Mouse (Mus musculus) stomach, embryonic 14.5 days (tissue): ENCODE measurements around the gene Smarcd2. TPM values are rescaled to one million over a fixed set of nuclear protein-coding genes. Genes with fewer than 3 reads are reported as not detected.

Source experiments
- ATAC-seq: fragments of 200-750 bp; cut with Nextera tagmentation; 2 replicates; pipeline ENCODE4 v1.8.0; 2017; ENCODE audit warnings: low read depth, moderate TSS enrichment; ENCODE audit not compliant: insufficient number of reproducible peaks, insufficient read depth, low FRiP score
- H3K27ac ChIP-seq: fragments of 300-500 bp; sonication (generic); 2 replicates; pipeline ENCODE4 v1.5.1; 2014; ENCODE audit warnings: mild to moderate bottlenecking, low read length, moderate library complexity, mixed read lengths
- H3K27me3 ChIP-seq: fragments of 300-500 bp; sonication (generic); 2 replicates; pipeline ENCODE4 v1.6.1; 2014; ENCODE audit warnings: low read length, control low read depth, mixed read lengths; ENCODE audit not compliant: control insufficient read depth, insufficient read depth
- H3K36me3 ChIP-seq: fragments of 300-500 bp; sonication (generic); 2 replicates; pipeline ENCODE4 v1.6.1; 2014; ENCODE audit warnings: mild to moderate bottlenecking, control low read depth, low read length, moderate library complexity, mixed read lengths; ENCODE audit not compliant: control insufficient read depth, insufficient read depth
- H3K4me1 ChIP-seq: fragments of 300-500 bp; sonication (generic); 2 replicates; pipeline ENCODE4 v1.6.1; 2014; ENCODE audit warnings: low read length, control low read depth, mixed read lengths; ENCODE audit not compliant: control insufficient read depth, insufficient read depth
- H3K4me2 ChIP-seq: fragments of 300-500 bp; sonication (generic); replicated peaks from 2 replicates; pipeline ENCODE4 v1.6.1; 2014; ENCODE audit warnings: low read depth, low read length, control low read depth
- H3K4me3 ChIP-seq: fragments of 300-500 bp; sonication (generic); 2 replicates; pipeline ENCODE4 v1.5.1; 2014; ENCODE audit warnings: low read depth, low read length, control low read depth
- H3K9ac ChIP-seq: fragments of 300-500 bp; sonication (generic); replicated peaks from 2 replicates; pipeline ENCODE4 v1.6.1; 2014; ENCODE audit warnings: low read depth, mild to moderate bottlenecking, control low read depth, low read length, moderate library complexity, mixed read lengths
- H3K9me3 ChIP-seq: fragments of 300-500 bp; sonication (generic); 2 replicates; pipeline ENCODE4 v1.6.1; 2016; ENCODE audit warnings: low read depth, low read length, control low read depth; ENCODE audit not compliant: control insufficient read depth
- WGBS: fragments of 180-500 bp; shearing (Covaris S2); extraction: QIAGEN DNeasy Blood & Tissue Kit; methylation state at CpG from one replicate; pipeline ENCODE4 v1.1.7; 2014; 5-methylcytosine and 5-hydroxymethylcytosine counted together
- polyA plus RNA-seq: library from polyadenylated mRNA; unstranded; fragments of >200 nt; fragmentation: Nextera tagmentation; extraction: Ambion mirVana; gene quantifications from 2 replicates; pipeline ENCODE4 v1.2.1, GENCODE M21; 2014

Smarcd2 gene
- polyA plus RNA-seq, 1 experiment from 2014 or later = 82.8 TPM

GRCm38 (mm10) chr11:106307432-106307831 lies 34.7 kb upstream of the Smarcd2 start:
- WGBS = 62% methylated on average over 5 of the region's 5 CpGs
- H3K36me3 ChIP-seq = no peaks in the 10 kb centered on the region
- no peak overlapping the region for H3K4me2 ChIP-seq
- H3K9me3 ChIP-seq = no peaks in the 10 kb centered on the region
- H3K27me3 ChIP-seq = no peaks in the 10 kb centered on the region
- no peak overlapping the region for H3K9ac ChIP-seq
- no peak for ATAC-seq
- no peaks in the 10 kb centered on the region for H3K4me1 ChIP-seq
- H3K27ac ChIP-seq = no peak overlapping the region
- H3K4me3 ChIP-seq = no peak overlapping the region

- ATAC-seq = no peak
- Histone ChIP-seq H3K27ac (no peak overlapping the region), H3K4me2 (no peak overlapping the region), H3K9me3 (no peaks in the 10 kb centered on the region), H3K9ac (no peak overlapping the region), H3K4me1 (no peaks in the 10 kb centered on the region), H3K27me3 (no peaks in the 10 kb centered on the region), H3K36me3 (no peaks in the 10 kb centered on the region), H3K4me3 (no peak overlapping the region)
- 85% methylated on average over 9 of the region's 9 CpGs for WGBS
Measured at GRCm38 (mm10) chr11:106306758-106307157, 34.0 kb upstream of the Smarcd2 start.

- no peak for ATAC-seq
- H3K4me1 ChIP-seq = no peaks in the 10 kb centered on the region
- H3K27ac ChIP-seq = no peak overlapping the region
- no peak overlapping the region for H3K4me3 ChIP-seq
- H3K9me3 ChIP-seq = no peaks in the 10 kb centered on the region
- no peaks in the 10 kb centered on the region for H3K27me3 ChIP-seq
- no peak overlapping the region for H3K4me2 ChIP-seq
- WGBS = 81% methylated on average over 3 of the region's 3 CpGs
- no peaks in the 10 kb centered on the region for H3K36me3 ChIP-seq
- H3K9ac ChIP-seq = no peak overlapping the region
Measured at GRCm38 (mm10) chr11:106306065-106306385, 33.3 kb upstream of the Smarcd2 start.

GRCm38 (mm10) chr11:106305348-106306064 lies 32.7 kb upstream of the Smarcd2 start:
- H3K27ac ChIP-seq = no peak overlapping the region
- WGBS = 73% methylated on average over 10 of the region's 10 CpGs

GRCm38 (mm10) chr11:106302634-106303033 lies 29.9 kb upstream of the Smarcd2 start:
- no peak overlapping the region for H3K4me3 ChIP-seq
- no peak overlapping the region for H3K27ac ChIP-seq
- H3K4me1 ChIP-seq = no peaks in the 10 kb centered on the region
- H3K36me3 ChIP-seq = no peaks in the 10 kb centered on the region
- no peaks in the 10 kb centered on the region for H3K27me3 ChIP-seq
- no peak overlapping the region for H3K4me2 ChIP-seq
- H3K9me3 ChIP-seq = no peaks in the 10 kb centered on the region
- H3K9ac ChIP-seq = no peak overlapping the region
- no peak; the same call in 1 of the 2 replicates for ATAC-seq
- WGBS = 8% methylated on average over 2 of the region's 2 CpGs

More at GRCm38 (mm10) chr11:106305348-106306064, 32.7 kb upstream of the Smarcd2 start:
- no peak for ATAC-seq
- H3K4me3 ChIP-seq = no peak overlapping the region
- no peaks in the 10 kb centered on the region for H3K27me3 ChIP-seq
- no peaks in the 10 kb centered on the region for H3K9me3 ChIP-seq
- H3K4me1 ChIP-seq = no peaks in the 10 kb centered on the region
- H3K4me2 ChIP-seq = no peak overlapping the region
- no peak overlapping the region for H3K9ac ChIP-seq
- H3K36me3 ChIP-seq = no peaks in the 10 kb centered on the region

GRCm38 (mm10) chr11:106301765-106302164 lies 29.0 kb upstream of the Smarcd2 start, which contains the start of gene Gh:
TSS of gene Gh (minus strand) at chr11:106301865.
- no peaks in the 10 kb centered on the region for H3K27me3 ChIP-seq
- no peak within 1 kb of the TSS for H3K9ac ChIP-seq
- H3K36me3 ChIP-seq = no peaks in the 10 kb centered on the region
- no peaks in the 10 kb centered on the region for H3K4me1 ChIP-seq
- H3K4me3 ChIP-seq = no peak within 1 kb of the TSS
- no peak for ATAC-seq
- no peaks in the 10 kb centered on the region for H3K9me3 ChIP-seq
- no peak within 1 kb of the TSS for H3K27ac ChIP-seq
- H3K4me2 ChIP-seq = no peak within 1 kb of the TSS
- 79% methylated on average over 9 of the region's 9 CpGs for WGBS

- no peak overlapping the region for H3K27ac ChIP-seq
- no peak overlapping the region for H3K4me3 ChIP-seq
- H3K9me3 ChIP-seq = no peaks in the 10 kb centered on the region
- H3K4me1 ChIP-seq = no peaks in the 10 kb centered on the region
- H3K27me3 ChIP-seq = no peaks in the 10 kb centered on the region
- no peaks in the 10 kb centered on the region for H3K36me3 ChIP-seq
- no peak for ATAC-seq
- H3K4me2 ChIP-seq = no peak overlapping the region
- 86% methylated on average over 2 of the region's 2 CpGs for WGBS
- H3K9ac ChIP-seq = no peak overlapping the region
Measured at GRCm38 (mm10) chr11:106291861-106292260, 19.1 kb upstream of the Smarcd2 start.

GRCm38 (mm10) chr11:106290376-106290775 lies 17.6 kb upstream of the Smarcd2 start:
- ATAC-seq = no peak
- no peak overlapping the region for H3K27ac ChIP-seq
- 87% methylated on average over 5 of the region's 5 CpGs for WGBS
- no peak overlapping the region for H3K9ac ChIP-seq
- H3K9me3 ChIP-seq = no peaks in the 10 kb centered on the region
- no peak overlapping the region for H3K4me2 ChIP-seq
- H3K27me3 ChIP-seq = no peaks in the 10 kb centered on the region
- H3K36me3 ChIP-seq = no peaks in the 10 kb centered on the region
- H3K4me1 ChIP-seq = no peaks in the 10 kb centered on the region
- no peak overlapping the region for H3K4me3 ChIP-seq

- no peak overlapping the region for H3K27ac ChIP-seq
- no peaks in the 10 kb centered on the region for H3K9me3 ChIP-seq
- no peak overlapping the region for H3K4me2 ChIP-seq
- ATAC-seq = no peak
- no peaks in the 10 kb centered on the region for H3K4me1 ChIP-seq
- H3K36me3 ChIP-seq = no peaks in the 10 kb centered on the region
- H3K9ac ChIP-seq = no peak overlapping the region
- no peaks in the 10 kb centered on the region for H3K27me3 ChIP-seq
- no peak overlapping the region for H3K4me3 ChIP-seq
- whole genome bisulfite sequencing = 48% methylated on average over 8 of the region's 8 CpGs
Measured at GRCm38 (mm10) chr11:106289369-106289768, 16.6 kb upstream of the Smarcd2 start.
